Mouse (Mus musculus) layer of hippocampus, adult 9-10 months (tissue): ENCODE measurements around the gene Ttc7.
A peak's percentile ranks its signal among the peaks of the same experiment; 100 is the strongest.

Source experiments
- DNase-seq: peaks from one replicate; pipeline ENCODE4 v3.0.0; 2022; ENCODE audit warnings: low spot score

The Ttc7 gene

GRCm38 (mm10) chr17:87367640-87368039 is 85.0 kb downstream of the Ttc7 start:
- no peak for DNase-seq

DNA sequence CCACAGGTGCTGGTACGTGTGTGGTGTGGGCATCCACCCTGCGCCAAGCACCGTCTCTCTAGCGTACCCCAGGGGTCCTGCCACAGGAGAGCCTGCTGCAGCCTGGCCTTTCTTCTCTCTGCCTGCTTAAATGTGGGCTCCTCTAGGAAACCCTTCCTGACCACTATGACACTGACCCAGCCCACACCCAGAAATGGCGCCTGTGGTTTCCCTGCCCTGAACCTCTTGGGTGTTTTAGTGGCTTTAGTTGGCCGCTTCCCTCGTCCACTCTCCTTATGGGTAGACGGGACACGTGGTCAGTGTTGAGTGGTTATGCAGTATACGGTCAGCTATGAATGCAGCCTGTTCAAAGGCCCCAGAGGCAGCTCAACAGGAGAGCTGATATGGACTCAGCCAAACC is 85.8 kb downstream of the Ttc7 start:
- no peak for DNase-seq

GRCm38 (mm10) chr17:87369270-87369759 is 86.6 kb downstream of the Ttc7 start:
- no peak for DNase-seq

DNA sequence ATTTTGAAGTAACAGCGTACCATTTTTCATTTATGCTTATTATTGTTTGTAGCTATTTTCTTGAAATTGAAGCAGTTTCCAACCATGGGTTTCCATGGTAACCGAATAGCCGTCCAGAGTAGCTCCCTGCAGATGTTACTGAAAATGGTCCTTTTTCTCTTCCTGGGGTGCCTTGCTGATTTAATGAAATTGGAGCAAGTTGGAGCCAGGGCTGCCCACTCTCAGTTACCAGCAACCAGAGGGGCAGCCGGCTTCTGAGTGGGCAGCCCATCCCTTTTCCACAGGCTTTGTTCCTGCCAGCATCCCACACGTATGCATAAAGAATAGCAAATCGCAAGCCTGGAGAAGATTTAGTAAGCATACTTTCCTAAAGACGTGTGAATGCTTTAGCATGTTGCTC is 89.5 kb downstream of the Ttc7 start:
- DNase-seq = no peak

- no peak for DNase-seq
Observed at GRCm38 (mm10) chr17:87373327-87373726, 90.6 kb downstream of the Ttc7 start.

- no peak for DNase-seq
Observed at GRCm38 (mm10) chr17:87375941-87376511, 93.3 kb downstream of the Ttc7 start.

DNA sequence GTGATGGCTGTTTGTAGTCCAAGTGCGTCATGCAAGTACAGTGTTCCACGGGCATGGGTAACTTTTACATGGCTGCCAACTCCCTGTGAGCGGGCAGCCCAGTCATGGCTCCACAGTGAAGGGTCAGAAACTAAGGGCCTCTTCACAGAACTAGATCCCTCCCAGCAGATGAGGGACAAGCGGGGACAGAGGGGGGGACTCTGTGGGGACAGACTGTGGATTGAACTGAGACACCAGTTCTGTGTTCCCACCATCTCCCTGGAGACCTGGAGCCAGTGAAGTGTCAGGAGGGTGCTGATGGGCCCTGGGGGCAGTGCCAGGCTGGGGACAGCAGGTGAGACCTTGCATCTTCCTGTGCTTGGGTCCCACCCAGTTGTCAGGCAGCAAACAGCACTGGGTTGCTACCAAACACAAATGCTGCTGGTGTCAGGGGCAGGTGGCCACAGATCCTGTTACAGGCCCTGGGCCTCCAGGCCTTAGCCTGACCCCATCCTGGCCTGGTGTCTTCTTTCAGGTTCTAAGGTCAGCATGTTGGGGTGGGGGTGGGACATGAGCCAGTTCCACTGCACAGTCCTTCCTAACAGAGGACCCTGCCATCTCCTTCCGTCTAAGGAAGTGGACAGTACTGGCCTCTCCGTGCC is 94.3 kb downstream of the Ttc7 start:
- DNase-seq = no peak

- DNase-seq = no peak
Observed at GRCm38 (mm10) chr17:87377536-87377935, 94.8 kb downstream of the Ttc7 start.

GRCm38 (mm10) chr17:87378354-87379159 is 95.9 kb downstream of the Ttc7 start:
- peak; percentile 61 for DNase-seq

GRCm38 (mm10) chr17:87379160-87379624 is 96.5 kb downstream of the Ttc7 start:
- DNase-seq = no peak

- DNase-seq = no peak
Observed at GRCm38 (mm10) chr17:87379821-87380220, 97.1 kb downstream of the Ttc7 start.

DNA sequence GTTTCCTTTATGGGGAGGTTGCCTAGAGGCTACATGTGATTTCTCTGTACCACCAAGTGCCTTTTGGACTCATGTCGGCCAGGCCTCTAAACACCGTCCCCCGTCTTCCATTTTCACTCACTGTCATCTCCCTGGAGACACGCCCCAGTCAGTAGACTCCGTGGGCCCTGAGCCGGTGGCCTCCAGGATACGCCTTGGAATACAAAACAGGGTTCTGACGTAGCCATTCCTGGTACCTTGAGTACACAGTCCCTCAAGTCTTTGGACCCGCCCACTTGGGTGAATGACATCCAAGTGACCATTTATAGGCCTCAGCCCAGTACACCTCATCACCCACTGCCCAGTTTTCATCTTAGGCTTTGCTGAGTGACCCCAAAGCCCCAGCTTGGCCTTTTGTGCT is 98.0 kb downstream of the Ttc7 start:
- no peak for DNase-seq

GRCm38 (mm10) chr17:87385835-87386234 is 103.1 kb downstream of the Ttc7 start:
- no peak for DNase-seq

GRCm38 (mm10) chr17:87387068-87387467 is 104.4 kb downstream of the Ttc7 start:
- no peak for DNase-seq

DNA sequence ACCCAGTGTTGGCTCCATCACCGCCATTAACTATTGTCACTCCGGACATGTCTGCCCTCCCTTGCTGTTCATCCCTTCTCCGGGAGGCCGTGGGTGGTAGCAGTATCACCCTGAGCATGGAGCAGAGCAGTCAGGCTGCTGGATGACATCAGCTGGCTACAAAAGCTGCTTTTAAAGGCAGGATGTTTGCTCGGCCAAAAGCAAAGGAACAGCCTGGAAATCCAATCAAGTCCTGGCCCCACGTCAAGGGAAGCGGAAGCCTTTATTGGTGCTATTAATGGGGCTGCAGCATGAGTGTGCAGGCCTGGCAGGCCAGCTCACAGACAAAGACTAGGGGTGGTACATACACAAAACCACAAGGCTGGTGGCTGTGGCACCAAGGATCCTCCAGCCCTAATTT is 108.6 kb downstream of the Ttc7 start:
- DNase-seq = no peak

GRCm38 (mm10) chr17:87397088-87397487 is 114.4 kb downstream of the Ttc7 start:
- no peak for DNase-seq

DNA sequence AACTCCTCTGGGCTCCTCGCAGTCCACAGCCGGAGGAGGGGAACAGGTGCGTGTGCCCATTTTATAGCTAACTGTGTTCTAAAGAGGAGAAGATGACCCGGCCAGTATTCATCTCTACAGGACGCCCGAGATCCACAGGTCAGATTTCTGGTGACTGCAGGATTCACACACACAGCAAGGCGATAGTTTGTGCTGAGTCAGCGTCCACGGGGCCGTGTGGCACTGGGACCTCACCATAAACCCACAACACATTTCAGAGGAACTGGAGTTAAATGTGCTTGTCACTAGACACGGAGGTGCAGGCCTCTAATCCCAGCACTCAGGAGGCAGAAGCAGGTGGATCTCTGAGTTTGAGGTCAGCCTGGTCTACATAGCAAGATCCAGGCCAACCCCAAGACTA is 119.8 kb downstream of the Ttc7 start:
- DNase-seq = no peak

DNA sequence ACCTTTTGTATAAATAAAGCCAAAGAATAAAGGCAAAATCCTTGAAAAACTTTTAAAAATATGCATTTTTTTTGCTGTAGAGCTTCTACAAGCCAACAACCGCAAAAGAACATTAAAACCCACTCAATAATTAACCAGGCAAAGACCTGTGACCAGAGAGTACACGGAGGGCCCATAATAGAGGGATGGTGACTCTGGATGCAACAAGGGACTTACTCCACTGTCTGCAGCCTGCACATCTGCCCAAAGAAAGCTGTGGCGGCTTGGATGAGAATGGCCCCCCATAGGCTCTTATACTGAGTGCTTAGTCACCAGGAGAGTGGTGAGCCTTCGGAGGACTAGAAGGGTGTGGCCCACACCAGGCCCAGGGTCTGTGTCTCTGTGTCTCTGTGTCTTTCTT is 120.8 kb downstream of the Ttc7 start:
- DNase-seq = no peak

- no peak for DNase-seq
Observed at GRCm38 (mm10) chr17:87405576-87405975, 122.9 kb downstream of the Ttc7 start.

DNA sequence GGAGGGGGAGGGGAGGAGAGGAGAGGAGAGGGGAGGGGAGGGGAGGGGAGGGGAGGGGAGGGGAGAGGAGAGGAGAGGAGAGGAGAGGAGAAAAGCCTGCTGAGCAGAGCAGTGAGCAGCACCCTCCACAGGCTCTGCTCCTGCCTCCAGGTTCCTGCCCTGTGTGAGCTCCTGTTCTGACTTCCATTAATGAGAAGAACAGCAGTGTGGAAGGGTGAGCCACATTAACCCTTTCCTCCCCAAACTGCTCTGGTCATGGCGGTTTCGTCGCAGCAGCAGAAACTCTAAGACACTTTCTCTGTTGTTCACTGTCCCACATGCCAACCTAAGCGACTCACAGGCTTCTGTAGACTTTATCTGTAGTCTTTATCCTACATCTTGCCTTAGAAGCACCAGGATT is 124.0 kb downstream of the Ttc7 start:
- DNase-seq = no peak

DNA sequence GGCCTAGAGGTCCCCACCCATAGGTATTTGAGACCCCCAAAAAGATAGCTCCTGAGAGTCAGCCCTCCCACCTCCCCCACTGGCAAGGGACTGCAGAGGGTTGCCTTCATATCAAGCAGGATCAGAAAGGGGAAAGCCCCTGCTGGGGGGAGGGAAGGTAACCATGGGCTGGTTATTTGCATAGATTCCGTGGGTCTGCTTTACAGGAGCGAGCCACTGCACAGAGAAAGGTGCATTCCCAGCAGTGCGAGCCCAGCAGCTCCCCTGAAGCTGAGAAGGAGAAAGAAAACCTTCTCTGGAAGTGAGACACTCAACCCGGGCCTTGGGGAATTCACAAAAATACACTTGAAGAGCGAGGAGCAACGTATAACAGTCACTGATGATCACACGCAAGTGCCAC is 135.4 kb downstream of the Ttc7 start:
- DNase-seq = no peak

- no peak for DNase-seq
Observed at GRCm38 (mm10) chr17:87427511-87427910, 144.8 kb downstream of the Ttc7 start, which contains the start of gene Stpg4. Gene Stpg4, minus strand, starts transcription at chr17:87427741.

DNA sequence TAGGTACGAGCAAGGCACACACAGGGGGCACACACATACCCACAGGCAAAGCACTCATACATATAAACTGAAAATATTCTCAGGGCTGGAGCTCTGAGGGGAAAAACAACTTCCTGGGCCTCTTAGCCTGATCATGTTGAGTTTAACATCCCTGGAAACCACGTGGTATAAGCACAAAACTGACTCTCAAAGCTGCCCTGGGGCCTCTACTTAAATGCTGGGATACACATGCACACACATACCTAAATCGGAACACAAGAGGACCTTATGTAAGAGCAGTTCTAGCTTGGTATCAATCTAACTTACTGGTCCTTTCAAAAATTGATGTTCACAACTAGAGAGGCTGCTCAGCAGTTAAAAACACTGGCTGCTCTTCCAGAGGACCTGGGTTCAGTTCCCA is 146.7 kb downstream of the Ttc7 start:
- no peak for DNase-seq
